Mouse (Mus musculus): ENCODE data around the gene Emcn. TPM values are rescaled to one million over a fixed set of nuclear protein-coding genes. Genes with fewer than 3 reads are reported as not detected.

The Emcn gene
- 10.8 and 15.7 TPM in 2 replicates for polyA plus RNA-seq (2012; rRNA removed)

DNA sequence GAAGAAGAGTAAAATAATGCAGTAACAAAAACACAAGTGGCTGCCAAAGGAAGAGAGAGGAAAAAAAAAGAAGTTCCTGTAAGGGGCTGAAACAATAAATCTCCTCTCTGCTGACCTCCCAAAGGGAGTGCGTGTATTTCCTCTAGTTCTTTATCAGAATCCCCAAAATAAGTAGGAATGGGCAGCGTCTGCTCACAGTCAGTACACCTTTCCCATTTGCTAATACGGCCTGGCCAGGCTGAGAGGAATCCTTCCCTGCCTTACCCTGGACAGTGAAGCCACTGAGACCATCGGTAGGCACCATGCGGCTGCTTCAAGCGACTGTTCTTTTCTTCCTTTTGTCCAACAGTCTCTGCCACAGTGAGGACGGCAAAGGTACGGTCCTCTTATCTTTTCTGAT, at the start of gene Emcn:
Gene Emcn, plus strand, starts transcription at position 130 of the 400 bp plus-strand sequence.
- no peak for DNase-seq (ENCODE audit: extremely low spot score in 1 of 2, low spot score in 1 of 2)

DNA sequence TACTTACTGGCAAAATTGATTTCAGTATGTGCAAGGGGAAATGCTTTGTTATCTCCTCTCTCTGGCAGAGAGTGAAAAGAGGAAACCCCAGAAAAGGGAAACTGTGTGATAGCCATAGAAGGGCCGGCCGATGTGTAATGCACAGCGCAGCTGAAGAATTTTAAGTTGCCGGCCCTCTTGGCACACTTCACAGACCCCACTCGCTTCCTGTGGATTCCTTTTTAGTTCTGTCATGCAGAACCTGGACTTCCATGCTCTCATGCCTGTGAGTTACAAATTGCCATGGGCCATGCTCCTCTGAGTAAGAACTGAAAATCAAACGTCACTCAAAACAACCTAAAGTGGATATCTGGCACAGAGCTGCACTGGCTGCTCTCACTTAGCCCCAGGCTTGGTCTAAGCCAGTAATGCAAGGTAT, 47.7 kb upstream of the Emcn start:
- DNase-seq (ENCODE audit: extremely low spot score in 1 of 2, low spot score in 1 of 2), result no peak

DNA sequence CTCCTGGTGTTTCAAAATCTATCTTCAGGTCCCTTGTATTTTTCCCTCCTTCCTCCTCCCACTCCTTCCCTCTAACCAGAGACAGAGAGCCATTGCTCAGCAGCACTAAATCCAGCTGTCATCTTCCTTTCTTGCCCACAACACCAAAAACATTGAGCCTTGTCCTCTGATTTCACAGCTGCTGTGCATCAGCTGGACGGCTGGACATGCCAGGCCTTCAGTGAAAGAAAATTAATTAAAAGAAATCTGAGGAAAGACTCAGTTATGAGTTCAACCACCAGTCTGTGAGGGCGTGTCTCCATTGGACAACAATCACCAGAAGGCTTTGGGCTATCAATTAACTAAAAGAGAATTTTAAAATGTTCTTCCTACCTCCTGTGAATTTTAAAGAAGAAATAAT, 42.6 kb upstream of the Emcn start:
- no peak for DNase-seq (ENCODE audit: extremely low spot score in 1 of 2, low spot score in 1 of 2)

DNA sequence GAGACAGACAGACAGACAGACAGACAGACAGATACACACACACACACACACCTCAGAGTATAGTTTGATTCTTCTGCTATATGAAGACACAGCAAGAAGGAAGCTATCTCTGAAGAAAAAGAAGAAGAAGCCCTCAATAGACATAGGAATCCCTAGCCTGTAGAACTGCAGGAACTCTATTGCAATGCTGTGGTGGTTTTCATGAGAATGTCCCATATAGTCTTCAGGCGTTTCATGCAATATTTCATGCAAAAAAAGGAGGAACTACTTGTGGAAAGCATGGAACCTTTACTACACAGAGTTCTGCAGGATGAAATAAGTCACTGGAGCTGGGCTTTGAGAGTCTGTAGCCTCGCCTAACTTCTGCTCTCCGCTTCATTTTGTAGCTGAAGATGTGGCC, 40.7 kb upstream of the Emcn start:
- no peak for DNase-seq (ENCODE audit: extremely low spot score in 1 of 2, low spot score in 1 of 2)

DNA sequence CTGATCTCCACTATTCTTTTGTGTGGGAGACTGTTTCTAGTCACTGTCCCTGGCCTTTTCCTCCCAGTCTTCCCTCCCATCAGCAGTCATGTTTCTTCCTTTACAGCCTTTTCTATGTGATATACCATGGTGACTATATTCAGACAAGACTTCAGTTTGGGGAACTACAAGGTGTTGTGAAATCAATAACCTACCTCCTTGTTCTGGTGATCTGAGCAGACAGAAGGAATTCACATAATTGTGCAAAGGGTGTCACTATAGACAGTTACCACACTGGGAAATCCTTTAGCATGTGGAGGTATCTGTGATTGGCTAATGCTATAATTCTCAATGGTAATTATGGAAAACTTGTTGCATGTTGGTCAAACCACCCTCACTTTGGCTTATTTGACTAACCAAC, 39.7 kb upstream of the Emcn start:
- DNase-seq (ENCODE audit: extremely low spot score in 1 of 2, low spot score in 1 of 2), result no peak

DNA sequence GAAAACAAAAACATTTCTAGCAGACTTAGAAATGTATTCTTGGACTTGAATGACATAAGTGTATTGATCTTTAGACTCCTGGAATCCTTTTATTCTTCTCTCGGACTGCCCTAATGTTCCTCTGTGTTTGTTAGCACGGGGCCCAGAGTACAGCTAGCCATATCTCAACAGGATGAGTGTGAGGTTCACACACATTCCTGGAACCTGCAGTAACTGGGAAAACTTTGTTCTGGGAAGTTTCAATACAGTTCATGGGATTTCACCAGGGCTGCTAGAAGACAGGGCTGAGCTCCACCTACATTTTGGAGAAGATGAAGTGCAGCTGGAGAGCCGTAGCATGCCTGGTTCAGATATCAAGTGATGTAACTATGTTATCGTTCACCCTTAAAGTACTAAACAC, 38.1 kb upstream of the Emcn start:
- no peak for DNase-seq (ENCODE audit: extremely low spot score in 1 of 2, low spot score in 1 of 2)

DNA sequence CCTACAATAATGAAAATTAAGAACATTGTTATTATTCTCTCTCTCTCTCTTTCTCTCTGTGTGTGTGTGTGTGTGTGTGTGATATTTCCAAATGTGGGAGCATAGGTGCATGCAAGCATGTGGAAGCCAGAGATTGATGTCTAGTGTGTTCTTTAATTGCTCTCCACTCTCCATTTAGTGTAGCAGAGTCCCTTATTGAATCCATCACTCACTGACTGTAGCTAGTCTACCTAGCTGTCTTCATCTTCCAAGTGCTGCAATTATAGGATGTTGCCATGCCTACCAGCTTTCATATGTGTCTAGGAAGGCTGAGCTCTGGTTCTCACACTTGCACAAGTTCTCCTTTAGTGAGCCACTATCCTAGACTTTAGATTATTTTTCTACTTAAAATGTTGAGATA, 30.9 kb upstream of the Emcn start:
- DNase-seq (ENCODE audit: extremely low spot score in 1 of 2, low spot score in 1 of 2), result no peak

DNA sequence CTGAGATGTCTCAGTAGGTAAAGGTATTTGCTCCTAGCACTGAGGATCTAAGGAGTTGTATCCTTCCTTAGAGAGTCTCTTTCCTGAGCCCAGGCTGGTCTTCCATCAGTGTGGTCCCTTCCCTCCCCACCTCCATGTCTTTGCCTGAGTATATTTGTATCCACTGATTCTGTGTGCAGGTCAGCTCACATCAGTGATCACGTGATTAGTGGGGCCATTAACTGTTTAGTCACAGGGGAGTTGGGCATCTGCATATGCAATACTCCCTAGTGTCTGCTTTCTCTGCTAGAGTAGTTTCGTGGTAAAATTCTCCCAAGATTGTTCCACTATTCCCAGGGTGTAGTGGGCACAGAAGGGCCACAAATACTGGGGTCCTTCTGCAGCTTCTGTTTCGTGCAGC, 28.3 kb upstream of the Emcn start:
- DNase-seq (ENCODE audit: extremely low spot score in 1 of 2, low spot score in 1 of 2), result no peak

DNA sequence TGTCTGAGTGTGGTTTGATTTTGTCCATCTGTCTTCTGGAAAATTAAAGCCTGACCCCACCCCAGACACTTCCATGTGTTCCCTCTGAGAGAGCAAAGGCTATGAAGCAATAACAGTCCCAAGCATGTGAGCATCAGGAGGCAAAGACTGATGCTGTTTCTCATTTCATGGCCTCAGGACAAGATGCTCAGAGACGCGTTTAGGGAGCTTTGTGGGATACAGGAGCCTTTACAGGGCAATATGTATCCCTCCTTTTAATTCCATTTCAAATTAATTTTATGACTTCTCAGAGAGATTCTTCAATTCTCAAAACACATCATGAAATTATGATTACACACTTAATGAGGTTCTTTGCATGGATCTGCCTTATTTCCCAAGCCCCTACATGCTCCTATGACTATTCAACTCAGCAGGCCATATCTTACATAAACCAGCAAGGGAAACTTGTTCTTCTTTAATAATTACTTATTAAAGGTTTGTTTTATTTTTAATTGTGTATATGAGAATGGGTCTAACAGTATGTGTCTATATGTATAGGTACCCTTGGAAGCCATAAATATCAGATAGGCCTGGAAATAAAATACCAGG, 27.0 kb upstream of the Emcn start:
- no peak for DNase-seq (ENCODE audit: extremely low spot score in 1 of 2, low spot score in 1 of 2)

DNA sequence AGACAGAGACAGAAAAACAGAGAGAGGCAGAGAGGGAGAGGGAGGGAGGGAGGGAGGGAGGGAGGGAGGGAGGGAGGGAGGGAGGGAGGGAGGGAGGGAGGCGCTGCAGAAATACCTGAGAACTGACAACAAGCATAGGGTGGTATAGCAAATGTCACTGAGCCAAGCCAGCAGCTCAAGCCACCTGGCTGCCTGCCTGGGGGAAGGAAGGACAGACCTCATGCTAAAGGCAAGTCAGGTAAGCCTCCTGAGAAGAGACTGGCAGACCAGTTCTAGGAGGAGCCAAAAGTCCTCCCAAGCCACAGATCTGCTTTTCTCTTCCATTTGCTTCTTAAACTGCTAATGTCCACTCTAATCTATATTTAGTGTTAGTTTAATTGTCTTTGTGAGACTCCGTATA, 22.5 kb upstream of the Emcn start:
- DNase-seq (ENCODE audit: extremely low spot score in 1 of 2, low spot score in 1 of 2), result no peak

DNA sequence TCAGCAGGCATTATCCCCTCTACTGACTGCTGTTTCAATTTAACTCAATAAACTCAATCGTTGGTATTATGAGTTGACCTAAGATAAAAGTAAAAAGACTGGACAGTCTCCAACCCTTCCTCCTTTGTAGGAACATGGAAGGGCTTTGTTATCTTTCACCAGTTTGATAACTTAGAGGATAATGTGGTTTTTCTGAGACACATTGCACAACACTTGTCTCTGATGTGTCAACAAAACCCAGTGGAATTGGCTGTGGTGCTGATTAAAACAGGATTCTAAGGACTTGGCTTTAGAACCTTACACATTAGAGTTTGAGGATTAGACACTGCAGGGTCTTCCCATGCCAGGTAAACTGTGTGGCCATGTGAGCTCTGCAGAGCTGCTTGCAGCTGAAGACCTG, 20.9 kb upstream of the Emcn start:
- no peak for DNase-seq (ENCODE audit: extremely low spot score in 1 of 2, low spot score in 1 of 2)

DNA sequence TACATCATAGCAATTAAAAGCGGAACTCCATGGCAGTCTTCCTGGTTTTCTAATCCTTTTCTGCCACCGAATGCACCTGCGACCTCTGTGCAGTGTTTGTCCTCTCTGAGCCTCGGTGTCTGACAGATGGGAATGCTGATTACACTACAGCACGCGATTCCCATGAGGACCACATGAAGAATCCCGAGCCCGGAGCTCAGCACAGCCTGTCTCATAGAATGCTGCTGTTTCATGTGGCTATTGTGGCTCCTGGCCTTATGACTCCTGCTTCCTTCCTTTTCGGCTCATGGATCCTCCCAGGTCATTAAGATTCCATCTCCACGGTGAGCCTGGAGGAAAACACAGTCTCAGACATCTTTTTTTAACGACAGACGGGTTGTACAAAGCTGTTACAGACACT, 18.6 kb upstream of the Emcn start:
- DNase-seq (ENCODE audit: extremely low spot score in 1 of 2, low spot score in 1 of 2), result no peak

DNA sequence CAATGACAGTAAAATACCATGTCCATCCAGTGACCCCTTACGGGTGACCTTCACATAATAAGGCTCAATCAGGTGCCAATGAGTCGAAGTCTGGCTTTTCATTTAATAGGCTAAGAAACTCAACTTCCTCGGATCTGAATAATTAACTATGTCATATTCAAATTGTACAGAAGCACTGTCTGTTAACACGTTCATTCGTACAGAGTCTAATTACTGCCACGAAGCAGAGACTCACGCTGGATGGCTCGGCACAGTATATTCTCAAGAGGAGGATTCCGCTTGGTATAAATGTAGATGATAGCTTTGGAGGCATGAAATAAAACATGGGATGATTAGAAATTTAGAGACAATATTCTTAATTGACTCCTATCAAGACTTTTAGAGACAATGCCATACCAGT, 11.0 kb upstream of the Emcn start:
- DNase-seq (ENCODE audit: extremely low spot score in 1 of 2, low spot score in 1 of 2), result no peak

DNA sequence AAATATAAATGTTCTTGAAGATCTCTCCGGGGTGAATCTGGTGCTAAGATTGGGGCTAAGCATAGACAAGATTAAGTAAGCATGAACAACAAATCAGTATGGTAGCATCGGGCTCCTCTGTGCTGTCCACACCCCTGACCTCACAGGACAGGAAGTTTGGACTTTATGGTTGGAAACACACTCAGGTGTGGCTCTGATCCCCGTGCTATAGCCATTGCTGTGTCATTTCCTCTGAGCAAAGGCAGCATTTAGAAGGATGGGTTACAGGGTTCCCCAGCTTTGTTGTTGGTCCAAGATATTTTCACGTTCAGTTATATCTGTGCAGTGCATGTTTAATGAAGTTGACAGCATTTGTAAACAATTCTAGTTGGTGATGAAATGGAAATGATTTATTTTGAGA, 9.9 kb upstream of the Emcn start:
- DNase-seq (ENCODE audit: extremely low spot score in 1 of 2, low spot score in 1 of 2), result no peak

DNA sequence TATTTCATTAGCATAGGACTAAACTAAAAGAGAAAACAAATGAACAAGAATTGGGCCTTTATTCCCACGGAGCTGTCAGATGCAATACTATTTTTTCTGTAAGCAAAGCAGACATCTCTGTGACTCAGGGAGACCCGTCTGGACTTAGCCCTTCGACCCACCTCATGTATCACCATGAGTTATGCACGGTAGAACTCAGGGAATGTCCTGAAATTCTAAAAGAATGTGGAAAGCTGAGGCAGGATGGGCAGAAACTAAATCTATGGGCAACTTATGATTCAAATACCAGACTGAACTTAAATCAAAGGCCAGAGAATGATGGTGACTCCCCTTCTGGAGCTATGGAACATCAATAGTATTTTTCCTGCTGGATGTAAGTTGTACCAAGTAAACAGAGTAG, 8.3 kb upstream of the Emcn start:
- DNase-seq (ENCODE audit: extremely low spot score in 1 of 2, low spot score in 1 of 2), result no peak

DNA sequence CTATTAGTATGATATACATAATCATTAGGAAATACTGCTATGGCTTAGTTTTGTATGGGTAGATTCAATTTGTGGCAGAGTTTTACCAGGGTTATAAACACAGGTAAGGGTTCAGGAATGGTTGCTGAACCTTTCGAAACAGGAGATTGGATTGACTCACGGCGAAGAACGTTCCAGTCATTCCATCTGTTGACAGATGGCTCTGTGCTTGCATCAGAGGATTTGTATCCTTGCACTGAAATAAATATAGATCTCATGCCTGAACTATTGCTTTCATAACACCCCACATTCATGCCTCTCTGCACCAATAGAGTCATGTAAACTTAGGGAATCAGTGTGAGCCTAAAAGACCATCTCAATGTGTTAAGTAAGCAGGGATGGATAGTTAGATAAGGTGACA, 4.9 kb upstream of the Emcn start:
- no peak for DNase-seq (ENCODE audit: extremely low spot score in 1 of 2, low spot score in 1 of 2)

DNA sequence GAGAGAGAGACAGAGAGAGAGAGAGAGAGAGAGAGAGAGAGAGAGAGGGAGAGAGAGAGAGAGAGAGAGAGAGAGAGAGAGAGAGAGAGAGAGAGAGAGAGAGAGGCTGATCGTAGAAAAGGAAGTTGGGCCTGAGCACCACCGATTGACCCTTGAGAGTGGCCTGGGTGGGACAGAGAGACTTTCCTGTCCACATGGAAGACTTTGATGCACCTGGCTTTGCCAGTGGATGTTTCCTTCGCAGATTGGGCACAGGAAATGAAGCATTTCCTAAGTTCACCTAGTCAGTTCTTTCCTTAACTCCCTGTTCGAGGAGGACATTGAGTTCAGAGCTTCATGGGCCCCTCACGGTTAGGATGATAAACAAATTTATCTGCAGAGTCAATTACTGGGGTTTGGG, 2.6 kb downstream of the Emcn start:
- DNase-seq (ENCODE audit: extremely low spot score in 1 of 2, low spot score in 1 of 2), result no peak

DNA sequence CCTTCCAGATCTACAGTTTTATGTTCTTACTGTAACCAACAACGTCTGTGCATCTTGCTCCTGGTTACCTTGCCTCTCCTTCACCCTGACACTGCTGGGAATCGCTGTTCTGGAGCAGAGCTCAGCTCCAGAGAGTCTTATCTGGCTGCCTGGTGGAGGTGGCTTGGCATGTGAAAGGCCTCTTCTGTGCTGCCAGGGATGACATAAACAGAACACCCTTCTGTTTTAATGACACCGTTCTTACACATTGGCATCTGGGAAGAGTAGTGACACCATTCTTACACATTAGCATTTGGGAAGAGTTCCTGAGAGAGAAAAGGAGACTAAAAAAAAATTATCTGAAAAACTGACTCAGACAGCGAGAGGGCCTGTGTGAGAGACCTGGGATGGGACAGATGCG, 11.0 kb downstream of the Emcn start:
- peak; percentile 5 to 33 for DNase-seq (ENCODE audit: extremely low spot score in 1 of 2, low spot score in 1 of 2)

DNA sequence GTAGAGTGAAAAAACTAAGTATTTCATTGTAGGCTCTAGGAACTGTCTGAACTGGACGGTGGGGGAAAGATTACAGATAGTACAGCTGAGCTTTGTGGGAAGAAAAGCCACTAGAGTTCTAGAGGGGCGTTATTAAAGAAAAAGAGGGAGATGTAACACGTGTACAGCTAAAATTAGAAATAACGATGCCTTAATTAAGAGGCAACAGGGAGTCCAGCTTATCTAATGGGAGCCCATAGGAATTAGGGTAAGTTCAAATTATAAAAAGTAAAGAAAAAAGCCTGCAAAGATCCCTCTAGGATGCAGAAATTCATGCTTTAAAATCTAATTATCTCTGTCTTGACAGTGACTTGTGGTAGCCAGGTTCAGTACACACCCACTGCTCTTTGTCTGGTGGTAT, 15.8 kb downstream of the Emcn start:
- no peak for DNase-seq (ENCODE audit: extremely low spot score in 1 of 2, low spot score in 1 of 2)

DNA sequence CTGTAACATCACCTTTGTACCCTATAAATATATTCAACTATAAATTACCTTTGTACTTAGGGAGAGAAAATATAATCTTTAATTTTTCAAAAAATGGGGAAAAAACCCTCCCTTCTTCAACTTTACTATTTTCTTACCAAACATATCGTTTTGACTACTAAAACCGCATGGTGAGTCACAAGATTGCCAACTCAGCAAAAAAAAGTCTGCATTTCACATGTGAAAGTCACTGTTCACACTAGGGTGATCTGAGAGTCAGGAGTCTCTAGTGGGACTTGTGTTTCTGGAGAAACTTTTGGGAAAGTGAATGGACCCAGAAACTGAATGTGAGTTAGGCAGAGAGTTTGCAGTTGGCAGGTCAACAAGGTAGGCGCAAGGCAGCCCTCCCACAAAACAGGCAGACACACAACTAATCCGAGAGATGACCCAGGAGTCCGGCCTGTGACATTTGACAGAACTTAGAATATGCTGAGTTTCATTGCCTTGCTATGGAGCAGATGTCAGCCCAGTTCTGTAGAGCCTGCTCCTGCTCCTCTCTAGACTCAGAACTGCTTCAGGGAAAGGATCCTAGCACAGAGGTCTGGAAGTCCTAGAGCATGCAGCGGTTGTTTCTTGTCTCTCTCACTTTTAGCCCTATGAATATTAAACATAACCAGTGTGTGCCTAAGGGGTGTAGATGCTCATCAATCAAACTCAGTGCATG, 26.4 kb downstream of the Emcn start:
- DNase-seq (ENCODE audit: extremely low spot score in 1 of 2, low spot score in 1 of 2), result no peak

DNA sequence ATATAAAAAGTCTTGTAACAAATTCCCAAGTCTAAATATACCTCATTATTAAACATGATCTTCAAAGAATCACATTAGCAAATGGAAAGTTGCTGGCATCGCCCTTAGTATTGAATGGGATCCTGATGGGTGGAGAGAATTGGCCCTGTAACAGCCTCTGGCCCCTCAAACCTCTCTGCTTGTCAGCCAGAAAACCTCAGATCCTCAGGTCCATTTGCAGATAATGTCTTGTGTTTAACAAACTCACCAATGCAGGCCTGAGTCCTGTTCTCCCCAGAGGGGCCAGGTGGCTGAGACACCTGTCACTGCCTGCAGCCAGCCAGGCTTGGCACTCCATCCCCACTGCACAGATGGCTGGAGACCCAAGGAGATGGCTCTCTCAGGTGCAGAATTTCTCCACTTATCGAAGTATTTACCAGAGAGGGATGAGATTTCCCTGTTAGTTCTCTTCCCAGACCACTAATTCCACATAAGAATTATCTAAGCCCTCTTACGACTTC, 27.0 kb downstream of the Emcn start:
- DNase-seq (ENCODE audit: extremely low spot score in 1 of 2, low spot score in 1 of 2), result no peak

DNA sequence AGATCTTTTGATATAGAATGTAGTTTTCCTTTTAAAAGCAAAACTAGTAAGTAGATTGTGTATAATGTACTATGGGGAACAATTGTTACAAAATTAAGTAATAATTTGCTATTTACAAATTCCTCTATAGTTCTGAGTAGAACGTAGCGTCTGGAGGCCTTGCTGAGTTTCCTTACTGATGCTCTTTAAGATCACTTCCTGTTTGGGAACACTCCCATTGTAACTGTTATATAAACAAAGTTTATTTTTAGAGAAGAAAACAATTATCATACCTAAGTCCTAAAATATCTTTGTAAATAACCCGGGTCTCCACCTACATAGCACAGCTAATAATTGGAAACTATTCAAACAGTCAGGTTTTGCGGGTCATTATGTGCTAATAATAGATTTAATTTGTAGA, 32.0 kb downstream of the Emcn start:
- DNase-seq (ENCODE audit: extremely low spot score in 1 of 2, low spot score in 1 of 2), result no peak

DNA sequence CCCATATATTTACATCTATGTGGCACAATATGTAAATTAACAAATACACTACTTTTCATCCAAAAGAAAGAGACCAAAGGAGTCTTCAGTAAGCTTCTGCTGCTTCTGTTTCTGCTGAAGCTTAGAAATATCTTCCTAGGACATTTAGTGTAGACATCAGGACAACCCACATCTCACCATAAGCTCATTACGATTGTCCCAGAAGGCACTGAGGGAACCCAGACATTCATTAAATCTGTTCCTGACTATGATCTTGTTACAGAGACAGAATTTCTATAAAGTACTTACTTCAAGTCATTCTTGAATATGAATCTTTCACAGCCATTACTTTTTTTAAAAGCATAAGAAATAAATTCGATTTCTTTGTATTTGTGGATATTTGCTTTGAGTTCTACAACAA, 41.4 kb downstream of the Emcn start:
- no peak for DNase-seq (ENCODE audit: extremely low spot score in 1 of 2, low spot score in 1 of 2)

Data from frontal cortex, adult 2 months (tissue).